Mouse (Mus musculus) embryonic stem cell, embryonic (primary cell): ENCODE data around the gene Malrd1.
"Not testable (repeated sequence)": the region's sequence is repeated elsewhere in the genome, so short reads cannot be mapped to it uniquely, and the experiment has no call there.

Experiments
- CTCF ChIA-PET, 4 experiments: fragments of 300-600 bp in 2 of 4; fragments of 350-600 bp in 2 of 4; sonication (Branson Sonifier 250); formaldehyde crosslinking; loops; one replicate each; lab custom pipeline; 2022; ENCODE audit warnings: inconsistent platforms in 2 of 4; lab: Charles Lee
- POLR2A ChIA-PET, 4 experiments: fragments of 300-600 bp in 2 of 4; fragments of 350-600 bp in 2 of 4; sonication (Branson Sonifier 250); formaldehyde crosslinking; loops; one replicate each; lab custom pipeline; 2022; ENCODE audit warnings: antibody characterized with exemption in 4 of 4, inconsistent platforms in 1 of 4; lab: Charles Lee

Malrd1 gene

GRCm38 (mm10) chr2:16002925-16003324 is 476.6 kb downstream of the Malrd1 start:
- ChIA-PET POLR2A (no interaction called here), CTCF (no interaction called here)

- POLR2A ChIA-PET = interaction anchor here in 3 of 4 experiments (1.4 to 4.2 kb wide), 6 partner anchors 13 to 63 kb away, joined by 3 to 26 read pairs (median 12); no protein-coding TSS in a partner anchor
- CTCF ChIA-PET = not testable (repeated sequence)
These were observed 490.8 kb downstream of the Malrd1 start for GRCm38 (mm10) chr2:16017046-16017445.

GRCm38 (mm10) chr2:16017719-16018118 is 491.4 kb downstream of the Malrd1 start:
- ChIA-PET POLR2A (interaction anchor here in 3 of 4 experiments (0.6 to 4.2 kb wide), 7 partner anchors 12 to 1972 kb away, joined by 3 to 26 read pairs (median 11); no protein-coding TSS in a partner anchor), CTCF (interaction anchor here in 1 of 4 experiments (0.6 kb wide), 1 partner anchor 148 kb away, joined by 4 read pairs; no protein-coding TSS in a partner anchor)

GRCm38 (mm10) chr2:16029752-16030151 is 503.5 kb downstream of the Malrd1 start:
- CTCF ChIA-PET = no interaction called here
- POLR2A ChIA-PET = interaction anchor here in 2 of 4 experiments (0.9 to 2.9 kb wide), 3 partner anchors 10 to 12 kb away, joined by 4 to 26 read pairs (median 20); no protein-coding TSS in a partner anchor

GRCm38 (mm10) chr2:16031559-16031958 is 505.3 kb downstream of the Malrd1 start:
- POLR2A ChIA-PET = interaction anchor here in 1 of 4 experiments (1.2 to 2.9 kb wide), 2 partner anchors 13 to 78 kb away, joined by 3 to 26 read pairs; no protein-coding TSS in a partner anchor

GRCm38 (mm10) chr2:16032804-16033203 is 506.5 kb downstream of the Malrd1 start:
- ChIA-PET CTCF (interaction anchor here in 2 of 4 experiments (0.6 kb wide), 3 partner anchors 18 to 689 kb away, joined by 3 to 4 read pairs (median 4); no protein-coding TSS in a partner anchor), POLR2A (interaction anchor here (0.6 to 1.6 kb wide), 8 partner anchors 9 to 108 kb away, joined by 3 to 13 read pairs (median 3); no protein-coding TSS in a partner anchor)

More at GRCm38 (mm10) chr2:16031559-16031958, 505.3 kb downstream of the Malrd1 start:
- CTCF ChIA-PET = no interaction called here

GRCm38 (mm10) chr2:16110696-16111095 is 584.4 kb downstream of the Malrd1 start:
- CTCF ChIA-PET = no interaction called here

GRCm38 (mm10) chr2:16113333-16113732 is 587.1 kb downstream of the Malrd1 start:
- CTCF ChIA-PET = no interaction called here
- POLR2A ChIA-PET = no interaction called here

More at GRCm38 (mm10) chr2:16110696-16111095, 584.4 kb downstream of the Malrd1 start:
- POLR2A ChIA-PET = interaction anchor here in 1 of 4 experiments (1.7 kb wide), 1 partner anchor 104 kb away, joined by 3 read pairs; no protein-coding TSS in a partner anchor

GRCm38 (mm10) chr2:16147999-16148398 is 621.7 kb downstream of the Malrd1 start:
- POLR2A ChIA-PET = no interaction called here

GRCm38 (mm10) chr2:16152623-16153022 is 626.3 kb downstream of the Malrd1 start:
- ChIA-PET POLR2A (no interaction called here), CTCF (interaction anchor here in 1 of 4 experiments (0.7 kb wide), 1 partner anchor 283 kb away, joined by 3 read pairs; no protein-coding TSS in a partner anchor)

More at GRCm38 (mm10) chr2:16147999-16148398, 621.7 kb downstream of the Malrd1 start:
- CTCF ChIA-PET = no interaction called here

GRCm38 (mm10) chr2:16163246-16163989 is 637.1 kb downstream of the Malrd1 start:
- CTCF ChIA-PET = no interaction called here
- POLR2A ChIA-PET = no interaction called here

- ChIA-PET CTCF (interaction anchor here in 1 of 4 experiments (0.7 kb wide), 1 partner anchor 11 kb away, joined by 3 read pairs; no protein-coding TSS in a partner anchor), POLR2A (interaction anchor here in 1 of 4 experiments (0.5 kb wide), 1 partner anchor 75 kb away, joined by 3 read pairs; no protein-coding TSS in a partner anchor)
These were observed 642.3 kb downstream of the Malrd1 start for GRCm38 (mm10) chr2:16168611-16169010.

- CTCF ChIA-PET = interaction anchor here in 1 of 4 experiments (0.7 kb wide), 1 partner anchor 1210 kb away, joined by 4 read pairs; no protein-coding TSS in a partner anchor
- POLR2A ChIA-PET = no interaction called here
These were observed 645.8 kb downstream of the Malrd1 start for GRCm38 (mm10) chr2:16172086-16172485.

GRCm38 (mm10) chr2:16173355-16173754 is 647.1 kb downstream of the Malrd1 start:
- ChIA-PET CTCF (no interaction called here), POLR2A (no interaction called here)

GRCm38 (mm10) chr2:16182140-16182539 is 655.9 kb downstream of the Malrd1 start:
- ChIA-PET CTCF (no interaction called here), POLR2A (no interaction called here)

- ChIA-PET POLR2A (no interaction called here), CTCF (no interaction called here)
These were observed 656.9 kb downstream of the Malrd1 start for GRCm38 (mm10) chr2:16183158-16183557.

GRCm38 (mm10) chr2:16210016-16210415 is 683.7 kb downstream of the Malrd1 start:
- POLR2A ChIA-PET = no interaction called here

GRCm38 (mm10) chr2:16212752-16213151 is 686.5 kb downstream of the Malrd1 start:
- CTCF ChIA-PET = no interaction called here
- POLR2A ChIA-PET = no interaction called here

More at GRCm38 (mm10) chr2:16210016-16210415, 683.7 kb downstream of the Malrd1 start:
- CTCF ChIA-PET = no interaction called here

GRCm38 (mm10) chr2:16214111-16214510 is 687.8 kb downstream of the Malrd1 start:
- CTCF ChIA-PET = no interaction called here

More at GRCm38 (mm10) chr2:16214111-16214510, 687.8 kb downstream of the Malrd1 start:
- POLR2A ChIA-PET = interaction anchor here in 1 of 4 experiments (0.6 kb wide), 1 partner anchor 1298 kb away, joined by 3 read pairs; no protein-coding TSS in a partner anchor
